Mouse (Mus musculus) layer of hippocampus, adult 8-10 months (tissue): ENCODE measurements around the gene Tbpl2. TPM values are rescaled to one million over a fixed set of nuclear protein-coding genes. Genes with fewer than 3 reads are reported as not detected.

Source experiments
- DNase-seq, 2 experiments: peaks; one replicate each; pipeline ENCODE4 v3.0.0; 2022; ENCODE audit warnings: low spot score in 2 of 2
- total RNA-seq, 4 experiments: library from RNA; stranded (reverse); gene quantifications; 2 replicates each; pipeline ENCODE4 v1.2.4; 2022

Tbpl2 gene
- total RNA-seq = not detected

- no peak for DNase-seq
Observed at GRCm38 (mm10) chr2:24096495-24096894, at the start of gene Tbpl2. Gene Tbpl2, minus strand, starts transcription at chr2:24096595.

DNA sequence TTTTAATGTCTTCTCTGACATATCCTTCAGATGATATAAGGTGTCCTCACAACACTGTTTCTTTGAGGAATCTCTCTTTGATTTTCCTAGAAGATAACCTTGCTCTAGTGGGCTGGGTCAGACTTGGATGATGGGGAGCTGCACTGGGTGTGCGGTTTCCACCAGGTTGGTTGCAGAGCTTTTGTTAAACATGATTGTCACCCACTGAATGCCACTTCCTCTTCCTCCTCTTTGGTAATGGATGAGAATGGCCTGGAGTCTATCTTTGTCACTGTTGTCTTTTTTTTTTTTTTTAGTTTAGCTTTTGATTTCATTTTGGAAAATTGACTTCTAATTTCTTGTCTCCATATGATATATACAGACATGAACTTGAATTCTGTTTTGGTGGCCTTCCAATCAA is 38.0 kb upstream of the Tbpl2 start:
- no peak for DNase-seq

DNA sequence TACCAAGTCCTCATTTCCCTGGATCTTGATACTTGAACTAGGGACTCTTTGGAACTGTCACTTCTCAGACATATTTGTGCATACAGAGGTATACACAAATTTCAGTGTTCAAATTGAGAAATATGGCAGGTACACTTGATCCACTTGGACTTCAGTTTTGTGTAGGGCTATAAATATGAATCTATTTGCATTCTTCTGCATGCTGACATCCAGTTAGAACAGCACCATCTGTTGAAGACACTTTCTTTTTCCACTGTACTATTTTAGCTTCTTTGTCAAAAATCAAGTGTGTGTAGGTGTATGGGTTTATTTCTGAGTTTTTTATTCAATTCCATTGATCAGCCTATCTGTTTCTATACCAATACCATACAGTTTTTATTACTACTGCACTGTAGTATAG is 12.7 kb upstream of the Tbpl2 start:
- no peak for DNase-seq

GRCm38 (mm10) chr2:24103619-24104289 is 7.4 kb upstream of the Tbpl2 start:
- DNase-seq = no peak

- DNase-seq = no peak
Observed at GRCm38 (mm10) chr2:24090921-24091320, 5.5 kb downstream of the Tbpl2 start.

GRCm38 (mm10) chr2:24050459-24050858 is 45.9 kb downstream of the Tbpl2 start:
- no peak for DNase-seq

DNA sequence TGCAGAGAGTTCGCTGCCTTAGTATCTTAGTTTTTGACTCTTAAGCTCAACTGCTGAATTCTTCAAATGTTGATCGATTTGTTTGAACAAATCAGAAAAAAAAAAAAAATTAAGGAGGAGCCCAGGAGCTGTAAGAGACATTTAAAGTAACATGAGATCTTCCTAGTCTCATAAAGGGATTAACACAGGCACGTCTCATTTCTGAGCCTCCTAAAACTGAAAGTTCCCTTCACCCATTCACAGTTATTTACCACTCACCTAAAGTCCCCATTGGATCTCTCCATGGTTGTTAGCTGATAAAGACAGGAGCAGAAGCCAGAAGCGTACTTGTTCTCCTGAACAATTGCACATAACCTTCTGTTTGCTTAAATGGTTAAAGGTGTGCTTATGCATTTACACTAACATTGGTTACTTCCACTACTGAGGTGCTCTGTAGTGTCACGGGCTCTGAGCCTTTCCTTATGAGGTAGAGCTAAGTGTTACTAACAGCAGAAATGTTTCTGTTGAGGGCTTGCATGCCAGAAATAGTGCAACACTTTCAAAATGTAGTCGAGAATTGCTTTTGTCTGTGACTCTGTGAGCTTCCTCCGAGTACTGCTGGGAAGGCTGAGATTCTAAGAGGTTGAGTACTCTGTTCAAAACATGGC is 46.9 kb downstream of the Tbpl2 start, which contains the start of gene Hnmt:
Hnmt (minus strand) TSS at position 51 of the 647 bp plus-strand sequence.
- no peak for DNase-seq

- peak; percentile 38 to 65 for DNase-seq
Observed at GRCm38 (mm10) chr2:24048480-24049097, 47.8 kb downstream of the Tbpl2 start.

GRCm38 (mm10) chr2:24047551-24048479 is 48.6 kb downstream of the Tbpl2 start:
- no peak for DNase-seq

DNA sequence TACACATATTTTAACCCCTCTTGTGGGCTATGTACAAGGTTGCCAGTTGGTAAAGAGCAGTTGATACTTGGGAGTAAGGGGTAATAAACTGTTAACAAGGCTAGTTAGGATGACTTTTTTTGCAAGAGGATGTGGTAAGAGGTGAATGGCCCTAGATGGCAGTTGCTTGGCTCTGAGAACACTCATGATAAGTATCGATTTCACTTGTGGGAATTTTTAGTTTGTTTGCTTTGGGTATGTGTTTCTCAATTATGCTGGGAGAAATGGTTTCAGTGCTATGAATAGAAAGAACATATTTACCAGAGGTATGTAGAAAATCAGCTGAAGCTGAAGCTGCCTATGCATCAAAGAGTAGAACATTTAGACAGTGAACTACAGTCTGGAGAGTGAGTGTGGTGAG is 53.5 kb downstream of the Tbpl2 start:
- no peak for DNase-seq

- DNase-seq = no peak
Observed at GRCm38 (mm10) chr2:24040531-24040930, 55.9 kb downstream of the Tbpl2 start.

Other genes with a start within 250 kb of the Tbpl2 start
- gene Hnmt, start 47.2 kb downstream of the Tbpl2 start, total RNA-seq = 10 to 100 TPM; 23.5 to 30.1 (median 28.3) TPM
- gene Il1f8, start 56.6 kb upstream of the Tbpl2 start, total RNA-seq = not detected
- not detected for gene Il1f9, start 89.9 kb upstream of the Tbpl2 start, total RNA-seq
- gene Il1f6, start 118.8 kb upstream of the Tbpl2 start, total RNA-seq = not detected
- not detected for gene Il1f5, start 180.4 kb upstream of the Tbpl2 start, total RNA-seq
- not detected for gene Il1f10, start 194.6 kb upstream of the Tbpl2 start, total RNA-seq
- under 1 TPM in 1 of 4 experiments, not detected in 3; 0.58 TPM for gene Il1rn, start 240.3 kb upstream of the Tbpl2 start, total RNA-seq